Mouse (Mus musculus): ENCODE data around the gene Hip1r. TPM values are rescaled to one million over a fixed set of nuclear protein-coding genes. Genes with fewer than 3 reads are reported as not detected.

Gene Hip1r
- total RNA-seq, 2 experiments from 2014 or later: 0.84 to 18.2 TPM

DNA sequence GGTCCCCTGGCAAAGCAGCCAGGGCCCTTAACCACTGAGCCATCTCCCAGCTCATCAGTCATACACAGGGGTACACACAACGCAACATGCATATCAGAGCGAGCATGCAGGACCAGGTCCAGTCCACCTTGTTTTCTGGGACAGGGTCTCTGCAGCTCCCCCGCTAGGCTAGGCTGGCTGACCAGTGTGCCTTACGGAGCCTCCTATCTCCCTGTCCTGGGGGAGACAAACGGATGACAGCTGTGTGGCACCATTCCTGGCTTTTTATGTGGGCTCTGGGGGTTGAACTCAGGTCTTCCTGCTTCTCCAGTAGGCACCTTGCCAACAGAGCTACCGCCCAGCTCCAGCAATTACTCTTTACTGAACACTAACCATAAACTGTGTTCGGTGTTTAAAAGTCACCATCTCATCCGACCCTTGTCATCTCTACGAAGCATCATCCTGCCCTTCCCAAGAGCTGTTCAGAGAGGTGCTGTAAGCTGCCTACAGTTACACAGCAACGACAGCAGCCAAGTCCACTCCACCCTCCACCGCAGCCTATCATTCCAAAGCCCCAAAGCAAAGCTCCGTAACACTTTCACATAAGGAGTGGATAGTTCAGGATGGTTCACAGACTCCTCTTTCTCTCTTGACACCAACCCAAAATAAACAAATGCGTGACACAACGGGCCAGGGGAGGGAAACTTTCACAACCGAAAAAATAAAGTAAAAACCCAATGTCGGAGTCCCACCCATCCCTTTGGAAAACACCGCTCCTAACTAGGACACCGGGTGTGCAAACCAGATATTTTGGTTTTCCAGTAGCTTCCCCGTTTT lies 56.0 kb downstream of the Hip1r start:
- no peak for ATAC-seq (replicated peaks; ENCODE audit: low FRiP score, poor library complexity, severe bottlenecking)

DNA sequence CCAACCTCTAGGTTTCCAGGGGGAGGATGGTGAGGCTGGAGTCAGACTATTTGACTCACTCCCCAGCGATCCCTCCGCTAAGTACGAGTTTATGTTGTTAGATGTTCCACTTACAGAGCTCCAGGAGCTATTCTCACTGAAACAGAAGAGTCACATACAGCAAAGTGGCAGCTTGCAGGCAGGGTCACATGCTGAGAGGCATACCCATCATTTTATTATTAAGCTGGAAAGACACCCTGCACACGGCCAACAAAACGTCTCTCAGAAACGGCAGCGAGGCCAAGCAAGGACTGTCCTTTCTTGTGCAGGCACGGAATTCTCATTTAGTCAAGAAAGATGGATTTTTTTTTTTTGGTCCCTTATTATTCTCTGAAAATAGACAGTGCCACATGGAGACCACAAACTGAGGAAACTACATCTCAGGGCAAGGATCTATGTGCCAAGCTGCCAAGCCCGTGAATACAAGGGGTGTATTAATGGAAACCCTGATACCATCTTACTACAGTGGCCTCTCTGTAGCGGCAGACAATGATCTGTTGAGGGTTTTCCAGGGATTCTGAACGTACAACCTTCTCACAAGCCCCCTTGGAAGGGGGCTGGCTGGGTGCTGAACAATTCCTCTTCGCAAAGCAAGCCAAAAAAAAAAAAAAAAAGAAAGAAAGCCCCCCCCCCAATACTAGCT lies 57.1 kb downstream of the Hip1r start:
- no peak for ATAC-seq (replicated peaks; ENCODE audit: low FRiP score, poor library complexity, severe bottlenecking)

DNA sequence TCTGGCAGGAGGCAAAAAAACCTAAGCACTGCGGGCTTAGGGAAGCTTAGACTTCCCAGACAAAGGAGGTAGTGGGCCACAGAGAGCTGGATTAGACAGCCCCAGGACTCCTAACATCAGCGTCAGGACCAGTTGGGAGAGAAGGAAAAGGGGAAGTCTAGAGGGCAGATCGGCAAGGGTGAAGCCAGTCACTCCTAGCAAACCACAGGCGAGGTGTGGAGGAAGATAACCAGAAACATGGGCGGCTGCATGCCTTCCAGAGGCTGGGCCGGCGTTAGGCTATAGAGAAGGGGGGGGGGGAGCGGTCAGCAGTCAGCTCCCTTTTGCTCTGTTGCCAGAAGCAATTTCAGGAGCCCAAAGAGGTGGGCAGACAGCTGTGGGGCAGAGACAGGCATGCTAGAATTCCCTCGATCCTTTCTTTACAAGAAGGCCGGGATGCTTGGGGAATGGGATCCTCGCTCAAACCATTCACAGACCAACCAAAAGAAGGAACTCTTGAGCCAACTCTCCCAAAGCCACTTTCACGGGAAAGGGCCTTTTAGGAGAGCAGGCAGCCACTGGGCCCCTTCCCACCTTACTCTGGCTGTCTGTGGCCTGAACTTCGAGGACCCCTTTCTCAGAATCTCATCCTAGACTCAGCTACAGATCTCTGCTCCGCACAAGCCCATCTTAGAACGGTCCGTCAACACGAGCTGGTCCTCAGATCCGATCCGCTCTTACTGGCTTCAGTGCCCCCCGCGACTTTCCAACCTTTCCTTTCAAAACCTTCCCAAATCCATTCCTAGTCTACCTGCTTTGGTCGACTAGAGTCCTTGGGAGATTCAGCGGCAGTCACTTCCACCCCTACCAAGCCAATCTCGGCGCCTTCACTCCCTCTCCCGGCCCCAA lies 57.9 kb downstream of the Hip1r start:
- peak; percentile 86 for ATAC-seq (replicated peaks; ENCODE audit: low FRiP score, poor library complexity, severe bottlenecking)

DNA sequence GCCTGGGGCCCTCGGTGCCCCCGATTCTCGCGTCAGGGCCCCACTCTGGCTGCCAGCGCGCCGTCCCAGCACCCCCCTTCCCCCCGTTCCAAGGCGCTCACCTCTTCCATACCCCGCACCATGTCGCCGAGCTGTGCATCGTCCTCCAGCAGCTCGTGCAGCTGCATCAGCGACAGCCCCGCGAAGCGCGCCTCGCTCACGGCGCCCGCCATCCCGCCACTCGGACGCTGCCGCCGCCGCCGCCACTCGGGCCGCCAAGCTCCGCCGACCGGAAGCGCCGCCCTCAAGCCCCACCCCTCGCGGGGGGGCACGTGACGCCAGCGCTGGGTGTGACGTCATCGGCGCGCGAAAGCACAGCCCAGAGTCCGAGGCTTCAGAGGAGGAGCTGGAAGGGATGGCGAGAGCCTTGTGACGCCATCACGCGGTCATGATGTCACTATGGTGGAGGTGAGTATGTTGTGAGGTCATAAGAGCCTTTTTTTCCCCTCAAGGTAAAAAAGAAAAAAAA lies 58.6 kb downstream of the Hip1r start, which contains the start of gene Vps37b:
Vps37b (minus strand) TSS at position 270 of the 508 bp plus-strand sequence.
- peak; percentile 85 for ATAC-seq (replicated peaks; ENCODE audit: low FRiP score, poor library complexity, severe bottlenecking)

DNA sequence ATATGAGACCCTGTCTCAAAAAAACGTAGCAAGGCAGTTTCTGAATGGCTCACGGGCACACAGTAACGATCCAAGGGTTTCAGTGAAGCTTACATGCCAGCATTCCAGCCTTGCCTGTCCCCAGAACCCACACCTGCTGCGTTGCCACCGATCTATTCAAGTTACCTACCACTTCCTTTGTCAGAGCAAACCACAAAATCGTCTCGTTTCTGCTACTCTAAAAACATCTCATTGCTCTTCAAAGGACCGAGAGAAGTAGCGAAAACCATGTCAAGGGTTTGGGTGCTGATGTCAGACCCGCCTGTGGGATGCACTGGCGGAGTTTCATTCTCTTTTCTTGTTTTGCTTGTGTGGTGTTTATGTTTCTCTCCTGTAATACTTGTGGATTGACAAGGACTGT lies 61.0 kb downstream of the Hip1r start:
- no peak for ATAC-seq (replicated peaks; ENCODE audit: low FRiP score, poor library complexity, severe bottlenecking)

DNA sequence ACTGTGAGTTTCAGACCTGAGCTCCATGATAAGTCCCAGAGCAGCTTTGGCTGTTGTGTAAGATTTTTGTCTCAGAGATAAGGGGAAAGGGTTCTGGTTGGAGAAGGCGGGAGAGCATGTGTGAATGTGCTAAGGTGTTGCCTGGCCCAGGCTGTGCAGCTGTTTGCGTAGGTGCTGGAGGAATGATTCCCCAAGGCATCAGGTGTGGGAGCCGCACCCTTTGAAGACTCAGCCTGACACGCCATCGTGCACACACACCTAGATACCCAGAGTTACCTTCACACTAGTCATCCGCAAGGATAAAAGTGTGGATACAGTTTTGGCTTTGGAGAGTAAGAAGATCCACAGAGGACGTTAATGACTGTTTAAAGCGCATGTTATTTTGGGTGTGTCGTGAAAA lies 62.0 kb downstream of the Hip1r start:
- ATAC-seq (replicated peaks; ENCODE audit: low FRiP score, poor library complexity, severe bottlenecking): no peak

DNA sequence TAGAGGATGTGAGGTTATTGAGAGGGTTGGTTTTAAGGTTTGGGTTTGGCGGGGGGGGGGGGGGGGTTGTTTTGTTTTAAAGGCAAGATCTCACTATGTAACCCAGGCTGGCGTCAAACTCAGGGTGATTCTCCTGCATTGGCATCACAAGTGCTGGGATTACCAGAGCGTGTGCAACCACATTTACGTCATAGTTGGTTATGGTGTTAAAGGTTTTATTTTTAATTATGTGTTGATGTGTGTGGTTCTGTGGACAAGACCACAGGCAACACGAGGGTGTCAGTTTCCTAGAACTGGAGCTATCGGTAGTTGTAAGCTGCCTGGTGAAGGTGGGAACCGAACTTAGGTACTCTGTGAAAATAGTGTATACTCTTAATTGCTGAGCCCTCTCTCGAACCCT lies 62.4 kb downstream of the Hip1r start:
- no peak for ATAC-seq (replicated peaks; ENCODE audit: low FRiP score, poor library complexity, severe bottlenecking)

DNA sequence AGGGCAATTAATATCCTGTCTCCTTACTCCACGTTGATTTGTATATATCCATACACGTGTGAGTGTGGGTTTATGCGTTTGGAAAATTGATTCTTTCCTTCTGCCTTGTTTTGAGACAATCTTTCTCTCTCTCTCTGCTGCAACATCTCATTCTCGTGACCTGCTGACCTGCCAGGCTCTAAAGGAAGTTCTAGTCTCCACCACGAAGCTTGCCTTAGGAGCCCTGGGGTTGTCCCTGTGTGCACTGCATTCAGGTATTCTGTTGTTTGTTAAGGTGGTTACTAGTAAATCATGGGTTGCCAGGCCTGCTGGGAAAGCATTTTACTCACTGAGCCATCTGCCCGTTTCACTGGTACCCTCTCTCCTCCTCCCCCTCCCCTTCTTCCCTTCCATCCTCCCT lies 62.9 kb downstream of the Hip1r start:
- no peak for ATAC-seq (replicated peaks; ENCODE audit: low FRiP score, poor library complexity, severe bottlenecking)

DNA sequence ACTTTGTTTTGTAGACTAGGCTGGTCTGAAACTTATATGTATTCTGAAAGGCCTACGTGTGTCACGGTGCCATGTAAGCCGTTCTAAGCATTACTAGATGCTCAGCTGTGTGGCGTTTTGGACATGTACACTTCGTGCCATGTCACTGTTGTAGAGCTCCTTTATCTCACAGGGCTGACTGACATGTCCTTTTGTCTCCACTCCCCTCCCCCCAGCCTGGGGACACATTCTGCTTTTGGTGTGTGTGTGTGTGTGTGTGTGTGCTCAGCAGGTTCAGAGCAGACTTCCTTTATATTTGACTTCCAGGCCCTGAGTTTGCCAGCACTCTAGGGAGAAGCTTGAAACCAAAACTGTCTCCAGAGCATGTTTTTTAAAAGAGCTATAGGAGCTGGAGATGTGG lies 63.4 kb downstream of the Hip1r start:
- no peak for ATAC-seq (replicated peaks; ENCODE audit: low FRiP score, poor library complexity, severe bottlenecking)

DNA sequence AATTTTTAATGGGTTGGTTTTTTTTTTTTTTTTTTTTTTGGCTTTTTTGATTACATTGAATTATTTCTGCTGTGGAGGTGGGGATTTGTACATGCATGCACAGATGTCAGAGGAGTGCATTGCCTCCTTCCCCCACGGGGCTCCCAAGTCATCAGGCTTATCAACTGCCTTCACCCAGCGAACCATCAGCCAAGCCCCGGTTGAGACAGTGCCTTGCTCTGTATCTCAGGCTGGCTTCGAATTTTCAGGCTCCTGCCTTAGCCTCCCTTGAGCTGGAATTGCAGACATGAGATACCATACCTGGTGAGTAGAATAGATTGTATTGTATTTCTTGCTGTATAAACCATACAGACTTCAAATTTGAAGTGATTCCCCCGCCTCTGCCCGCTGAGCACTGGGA lies 66.2 kb downstream of the Hip1r start:
- no peak for ATAC-seq (replicated peaks; ENCODE audit: low FRiP score, poor library complexity, severe bottlenecking)

DNA sequence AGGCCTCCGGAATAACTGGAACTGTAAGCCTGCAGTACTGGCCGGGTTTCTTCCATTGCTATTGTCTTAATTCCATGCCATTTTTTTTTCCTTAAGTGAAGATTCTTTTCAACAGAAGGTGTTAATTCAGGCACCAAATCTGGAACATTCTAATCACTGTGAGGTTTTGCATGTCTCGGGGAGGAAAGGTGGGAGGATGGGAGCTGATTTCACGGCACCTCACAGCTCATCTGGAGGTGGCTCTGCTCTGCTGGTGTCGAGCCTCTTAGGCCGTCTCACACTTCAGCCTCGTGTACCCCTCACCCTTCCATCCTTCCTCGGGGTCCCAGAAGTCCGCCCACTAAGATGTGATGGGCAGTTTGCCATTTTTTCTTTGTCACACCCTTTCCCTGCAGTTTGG lies 67.7 kb downstream of the Hip1r start:
- ATAC-seq (replicated peaks; ENCODE audit: low FRiP score, poor library complexity, severe bottlenecking): no peak

DNA sequence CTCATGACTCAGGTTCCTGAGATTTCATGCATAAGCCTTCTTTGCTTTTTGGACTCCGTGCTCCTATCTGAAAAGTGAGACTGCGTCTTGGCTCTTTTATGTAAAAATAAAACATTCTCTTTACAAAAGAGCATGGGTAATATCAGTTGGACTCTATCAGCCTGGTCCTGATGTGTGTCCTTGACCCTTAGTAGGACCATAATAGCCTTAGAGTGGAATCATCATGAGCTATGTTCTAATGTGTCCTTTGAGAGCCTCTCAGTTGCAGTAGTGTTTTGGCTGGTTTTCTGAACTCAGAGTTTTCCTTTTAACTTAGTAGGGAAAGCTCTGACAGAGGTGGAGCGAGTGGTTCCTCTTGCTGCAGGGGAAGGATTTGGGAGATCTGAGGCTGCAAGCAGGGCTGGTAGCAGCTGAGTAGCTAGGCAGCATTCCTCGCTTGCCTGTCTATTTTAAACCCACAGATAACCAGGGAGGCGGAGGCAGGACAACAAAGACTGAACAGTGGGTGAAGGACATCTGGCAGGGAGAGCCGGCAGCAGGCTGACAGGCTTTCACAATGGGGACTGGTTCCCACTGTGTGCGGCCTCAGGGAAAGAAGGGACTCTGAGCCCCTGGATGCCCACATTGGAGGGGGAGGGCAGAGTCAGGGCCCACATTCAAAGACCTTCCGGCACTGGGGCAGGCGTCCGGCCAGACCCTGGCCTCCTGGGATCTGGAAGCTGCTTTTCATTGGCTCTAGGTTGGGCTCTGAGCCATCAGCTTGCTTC lies 70.0 kb downstream of the Hip1r start:
- no peak for ATAC-seq (replicated peaks; ENCODE audit: low FRiP score, poor library complexity, severe bottlenecking)

DNA sequence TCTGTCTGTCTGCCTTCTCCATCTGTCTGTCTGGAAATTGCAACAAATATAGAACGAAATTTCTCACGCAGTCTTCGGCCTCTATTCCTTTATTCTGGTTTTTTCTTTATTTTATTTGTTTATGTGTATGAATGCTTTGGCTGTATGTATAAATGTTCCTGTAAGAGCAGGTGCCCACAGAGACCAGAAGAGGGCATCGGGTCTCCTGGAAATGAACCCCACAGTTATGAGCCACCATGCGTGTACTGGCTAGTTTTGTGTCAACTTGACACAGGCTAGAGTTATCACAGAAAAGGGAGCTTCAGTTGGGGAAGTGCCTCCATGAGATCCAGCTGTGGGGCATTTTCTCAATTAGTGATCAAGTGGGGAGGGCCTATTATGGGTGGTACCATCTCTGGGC lies 70.6 kb downstream of the Hip1r start:
- ATAC-seq (replicated peaks; ENCODE audit: low FRiP score, poor library complexity, severe bottlenecking): no peak

DNA sequence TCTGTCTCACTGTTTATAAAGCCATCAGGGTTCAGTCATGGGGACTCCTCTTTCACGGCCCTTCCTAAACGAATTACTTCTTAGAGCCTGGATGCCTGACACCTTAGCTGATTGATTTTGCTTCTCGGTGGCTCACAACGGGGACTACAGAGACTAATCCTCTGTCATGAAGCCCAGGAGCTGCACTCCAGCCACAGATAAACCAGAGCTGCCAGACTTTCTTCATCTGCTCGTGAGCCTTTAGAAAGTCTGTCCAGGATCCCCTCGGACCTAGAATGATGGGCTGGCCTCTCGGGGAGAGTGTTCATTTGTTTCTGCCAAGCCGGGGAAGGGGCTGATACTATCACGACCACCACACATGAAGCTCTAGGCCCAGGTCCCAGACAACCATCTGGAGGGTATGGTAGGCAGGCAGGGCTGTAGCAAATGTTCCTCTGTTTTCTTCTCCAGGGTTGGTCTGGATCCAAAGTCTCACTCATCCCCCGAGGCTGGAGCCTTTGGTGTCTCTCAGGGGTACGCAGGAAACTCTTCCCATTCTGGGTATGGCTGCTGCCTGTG lies 72.1 kb downstream of the Hip1r start:
- no peak for ATAC-seq (replicated peaks; ENCODE audit: low FRiP score, poor library complexity, severe bottlenecking)

DNA sequence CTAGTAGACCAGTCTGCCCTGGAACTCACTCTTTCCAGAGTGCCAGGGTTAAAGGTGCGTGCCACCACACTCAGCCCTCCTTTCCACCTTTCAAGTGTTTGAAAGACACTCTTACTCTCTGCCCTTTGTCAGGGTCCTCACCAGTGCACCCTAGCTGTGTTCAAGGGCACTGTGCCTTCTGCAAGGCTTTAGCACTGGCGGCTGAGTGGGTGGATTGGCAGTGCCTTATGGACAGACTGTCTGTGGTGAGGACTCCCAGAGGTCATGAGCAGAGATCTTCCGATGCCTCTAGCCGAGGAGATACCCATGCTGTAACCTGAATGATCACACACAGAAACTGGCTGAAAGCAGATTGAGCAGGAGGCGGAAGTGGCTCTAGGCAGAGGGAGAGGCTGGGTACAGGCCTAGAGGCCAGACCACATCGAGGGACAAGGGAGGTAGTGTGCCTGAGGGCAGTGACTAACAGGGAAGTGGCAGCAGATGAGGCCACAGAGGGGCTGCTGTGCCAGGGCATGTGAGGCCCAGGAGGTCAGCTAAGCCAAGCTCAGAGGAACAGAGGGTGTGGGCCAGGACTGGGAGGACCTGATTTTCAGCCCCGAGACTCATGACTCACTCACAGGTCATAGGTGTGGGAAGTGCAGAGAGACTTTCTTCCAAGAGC lies 73.4 kb downstream of the Hip1r start:
- ATAC-seq (replicated peaks; ENCODE audit: low FRiP score, poor library complexity, severe bottlenecking): no peak

DNA sequence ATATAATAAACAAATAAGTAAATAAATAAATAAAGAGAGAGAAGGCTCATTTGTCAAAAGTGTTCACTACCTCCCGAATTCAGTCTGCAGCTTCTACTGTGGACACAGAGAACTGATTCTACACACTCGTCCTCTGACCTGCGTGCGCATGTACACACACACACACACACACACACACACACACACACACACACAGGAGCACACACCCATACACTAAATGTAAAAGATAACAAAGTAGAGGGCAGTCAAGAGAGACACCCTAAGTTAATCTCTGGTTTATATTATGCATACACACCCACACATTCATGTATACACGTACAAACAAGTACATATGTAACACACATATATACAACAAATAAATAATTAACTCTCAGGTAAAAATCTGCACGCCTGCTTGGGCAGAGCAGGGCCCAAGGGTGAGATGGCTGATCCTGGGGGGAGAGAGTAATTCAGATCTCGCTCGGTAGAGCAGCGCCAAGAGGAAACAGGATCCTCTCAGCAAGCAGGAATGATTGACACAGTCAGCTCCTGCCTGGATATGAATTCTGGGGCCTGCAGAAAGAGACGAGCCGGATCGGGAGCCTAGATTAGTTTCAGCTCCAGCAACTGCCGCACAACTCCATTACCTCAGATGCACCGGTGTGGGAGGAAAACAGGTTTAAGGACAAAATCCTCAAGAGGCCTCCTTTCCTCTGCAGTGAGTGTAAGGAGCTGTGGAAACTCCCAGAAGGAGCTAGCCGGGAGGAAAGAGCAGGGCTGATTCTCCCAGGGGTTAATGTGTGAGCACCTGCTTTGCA lies 76.0 kb downstream of the Hip1r start:
- no peak for ATAC-seq (replicated peaks; ENCODE audit: low FRiP score, poor library complexity, severe bottlenecking)

DNA sequence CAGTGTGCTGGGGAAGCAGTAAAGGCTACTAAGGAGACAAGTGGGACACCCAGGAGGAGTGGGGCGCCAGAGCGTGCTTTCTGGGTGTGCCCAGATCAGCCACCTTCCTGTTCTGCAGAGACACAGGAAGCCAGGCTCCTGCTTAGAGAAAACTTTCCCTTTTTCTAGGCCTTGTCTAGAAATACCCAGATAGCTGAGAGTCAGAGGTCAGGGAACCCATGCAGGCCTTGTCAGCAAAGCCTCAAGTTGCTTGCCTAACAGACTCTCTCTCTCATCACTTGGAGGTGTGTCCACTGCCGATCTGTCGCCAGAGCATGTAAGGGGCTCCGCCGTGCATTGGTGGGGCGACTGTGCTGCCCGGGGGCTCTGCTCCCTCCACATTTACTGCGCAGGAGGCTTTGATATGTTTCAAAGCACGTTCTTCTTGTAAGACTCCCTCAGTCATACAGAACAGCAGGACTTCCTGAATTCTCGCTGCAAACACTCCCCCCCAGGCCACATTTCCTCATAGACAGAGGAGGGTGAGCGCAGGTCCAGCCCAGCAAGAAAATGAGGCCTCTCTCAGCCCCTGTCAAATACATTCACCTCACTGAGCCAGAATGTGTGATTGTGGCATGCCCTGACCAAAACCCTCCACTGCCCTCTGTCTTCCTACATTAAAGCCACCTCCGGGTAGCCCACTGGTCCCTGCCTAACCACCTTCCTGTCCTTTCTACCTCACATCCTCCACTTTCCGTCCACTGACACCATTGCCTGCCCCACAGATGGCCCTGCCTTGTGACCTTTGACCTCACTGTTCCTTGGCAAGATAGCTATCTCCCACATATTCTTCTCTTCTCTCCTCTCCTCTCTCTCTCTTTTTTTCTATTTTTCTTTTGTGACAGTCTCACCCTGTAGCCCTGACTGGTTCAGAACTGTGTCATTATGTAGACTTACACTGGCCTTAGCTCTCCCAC lies 76.9 kb downstream of the Hip1r start:
- ATAC-seq (replicated peaks; ENCODE audit: low FRiP score, poor library complexity, severe bottlenecking): no peak

Data from erythroid progenitor cell, adult 5-6 weeks (primary cell).